Mouse (Mus musculus) intestine, embryonic 16.5 days (tissue): ENCODE measurements at regions not wholly inside any gene's neighbourhood (a gene's known extent, or its start where the extent isn't known, plus 50 kb on each side); places are given as distances from the start of the nearest gene placed in this dataset.

Source experiments
- ATAC-seq: fragments of 200-750 bp; cut with Nextera tagmentation; 2 replicates; pipeline ENCODE4 v1.8.0; 2017; ENCODE audit warnings: moderate TSS enrichment, moderate library complexity
- H3K27ac ChIP-seq: fragments of 300-500 bp; sonication (generic); 2 replicates; pipeline ENCODE4 v1.5.1; 2014; ENCODE audit warnings: mild to moderate bottlenecking, low read length
- H3K27me3 ChIP-seq: fragments of 300-500 bp; sonication (generic); replicated peaks from 2 replicates; pipeline ENCODE4 v1.6.1; 2014; ENCODE audit warnings: low read length, control low read depth, mixed read lengths; ENCODE audit not compliant: control insufficient read depth, insufficient read depth
- H3K36me3 ChIP-seq: fragments of 300-500 bp; sonication (generic); 2 replicates; pipeline ENCODE4 v1.6.1; 2014; ENCODE audit warnings: low read length, control low read depth; ENCODE audit not compliant: control insufficient read depth, insufficient read depth
- H3K4me1 ChIP-seq: fragments of 300-500 bp; sonication (generic); 2 replicates; pipeline ENCODE4 v1.6.1; 2014; ENCODE audit warnings: low read length, control low read depth, mixed read lengths; ENCODE audit not compliant: control insufficient read depth, insufficient read depth
- H3K4me2 ChIP-seq: fragments of 300-500 bp; sonication (generic); 2 replicates; pipeline ENCODE4 v1.6.1; 2014; ENCODE audit warnings: low read depth, low read length, control low read depth
- H3K4me3 ChIP-seq: fragments of 300-500 bp; sonication (generic); 2 replicates; pipeline ENCODE4 v1.5.1; 2014; ENCODE audit warnings: mild to moderate bottlenecking, low read length
- H3K9ac ChIP-seq: fragments of 300-500 bp; sonication (generic); 2 replicates; pipeline ENCODE4 v1.6.1; 2014; ENCODE audit warnings: low read depth, low read length
- H3K9me3 ChIP-seq: fragments of 300-500 bp; sonication (generic); 2 replicates; pipeline ENCODE4 v1.6.1; 2016; ENCODE audit warnings: low read length, control low read depth; ENCODE audit not compliant: control insufficient read depth
- WGBS: fragments of 180-500 bp; shearing (Covaris S2); extraction: QIAGEN DNeasy Blood & Tissue Kit; methylation state at CpG from one replicate; pipeline ENCODE4 v1.1.7; 2014; 5-methylcytosine and 5-hydroxymethylcytosine counted together

GRCm38 (mm10) chr14:105447088-105447487 is 188.7 kb downstream of the Ndfip2 start:
- H3K4me3 ChIP-seq: no peak overlapping the region
- no peaks in the 10 kb centered on the region for H3K27me3 ChIP-seq
- ATAC-seq: no peak
- H3K9me3 ChIP-seq: no peaks in the 10 kb centered on the region
- no peak overlapping the region for H3K4me2 ChIP-seq
- H3K9ac ChIP-seq: no peak overlapping the region
- H3K4me1 ChIP-seq: no peaks in the 10 kb centered on the region
- H3K27ac ChIP-seq: no peak overlapping the region
- H3K36me3 ChIP-seq: no peaks in the 10 kb centered on the region
- 85% methylated on average over 5 of the region's 5 CpGs for WGBS

GRCm38 (mm10) chr14:105435343-105435742 is 177.0 kb downstream of the Ndfip2 start:
- no peak overlapping the region for H3K9ac ChIP-seq
- no peak overlapping the region for H3K27ac ChIP-seq
- H3K27me3 ChIP-seq: no peaks in the 10 kb centered on the region
- whole genome bisulfite sequencing: 80% methylated on average over 6 of the region's 6 CpGs
- no peak overlapping the region for H3K4me3 ChIP-seq
- no peaks in the 10 kb centered on the region for H3K9me3 ChIP-seq
- no peaks in the 10 kb centered on the region for H3K4me1 ChIP-seq
- ATAC-seq: no peak
- H3K36me3 ChIP-seq: no peaks in the 10 kb centered on the region
- no peak overlapping the region for H3K4me2 ChIP-seq

DNA sequence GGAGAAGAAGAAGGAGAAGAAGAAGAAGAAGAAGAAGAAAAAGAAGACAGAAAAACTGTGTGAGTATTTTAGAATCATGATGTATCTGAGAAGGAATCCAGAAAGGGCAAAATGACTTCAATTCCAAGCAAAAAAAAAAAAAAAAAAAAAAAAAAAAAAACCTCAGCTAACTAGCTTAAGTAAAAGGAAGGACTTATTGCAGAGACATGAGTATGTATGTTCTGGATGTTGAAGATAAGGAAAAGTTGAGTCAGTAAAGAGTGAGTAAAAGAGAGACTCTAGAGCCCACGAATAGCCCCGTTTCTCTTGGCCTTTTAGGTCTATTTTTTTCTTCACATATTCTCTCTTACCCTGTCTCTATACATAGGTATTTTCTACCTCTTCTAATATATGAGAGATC is 175.1 kb downstream of the Ndfip2 start:
- Histone ChIP-seq H3K4me2 (no peak overlapping the region), H3K27ac (no peak overlapping the region), H3K9ac (no peak overlapping the region), H3K4me1 (no peaks in the 10 kb centered on the region), H3K27me3 (no peaks in the 10 kb centered on the region), H3K36me3 (no peaks in the 10 kb centered on the region), H3K4me3 (no peak overlapping the region), H3K9me3 (no peaks in the 10 kb centered on the region)
- WGBS: 78% methylated on average over 2 of the region's 2 CpGs
- ATAC-seq: no peak

DNA sequence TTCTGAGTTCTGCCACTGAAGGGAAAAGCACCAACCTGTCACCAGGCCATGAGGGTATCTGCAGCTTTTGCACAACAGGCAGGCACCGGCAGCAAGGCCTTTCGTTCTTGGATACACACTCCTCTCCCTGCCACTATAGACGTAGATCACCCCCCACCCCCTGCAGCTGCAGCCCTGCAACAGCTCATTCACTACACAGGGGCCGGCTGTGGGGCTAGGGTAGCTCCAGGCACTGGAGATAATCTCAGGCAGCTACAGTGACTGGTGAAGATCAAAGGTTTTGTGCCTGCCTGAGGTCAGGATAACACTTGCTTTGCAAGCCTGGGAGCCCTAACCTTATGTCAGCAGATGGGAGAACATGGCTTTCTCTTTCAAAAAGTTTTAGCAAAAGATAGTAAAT is 174.3 kb downstream of the Ndfip2 start:
- Histone ChIP-seq H3K27ac (no peak overlapping the region), H3K27me3 (no peaks in the 10 kb centered on the region), H3K9ac (peak overlapping the region; percentile 12; the same call in 1 of the 2 replicates), H3K4me1 (0 out of 2 replicates have a peak, but pooled peaks cover 5% of the 10 kb centered on the region), H3K4me2 (no peak overlapping the region), H3K36me3 (no peaks in the 10 kb centered on the region), H3K9me3 (no peaks in the 10 kb centered on the region), H3K4me3 (no peak overlapping the region)
- ATAC-seq: peak; percentile 89
- WGBS: 11% methylated on average over 4 of the region's 4 CpGs

DNA sequence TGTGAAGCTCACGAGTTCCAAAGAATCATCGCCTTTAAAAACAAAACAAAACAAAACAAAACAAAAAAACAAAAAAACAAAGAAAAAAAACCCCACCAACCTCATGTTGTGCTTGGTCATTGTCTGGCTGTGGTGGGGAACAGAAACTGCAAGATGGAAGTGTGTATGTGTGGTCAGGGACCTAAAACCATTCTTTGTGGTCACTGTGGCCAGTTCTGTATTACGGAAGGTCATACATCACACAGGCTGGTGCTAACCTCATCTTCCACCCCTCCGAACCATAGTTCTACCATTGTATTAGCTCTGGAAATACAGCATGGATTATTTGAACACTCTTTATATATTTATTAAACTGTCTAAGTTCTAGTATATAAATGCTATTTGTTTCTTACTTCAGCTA is 173.2 kb downstream of the Ndfip2 start:
- Histone ChIP-seq H3K4me1 (0 out of 2 replicates have a peak, but pooled peaks cover 6% of the 10 kb centered on the region), H3K9me3 (no peaks in the 10 kb centered on the region), H3K9ac (no peak overlapping the region), H3K27me3 (no peaks in the 10 kb centered on the region), H3K4me2 (no peak overlapping the region), H3K4me3 (no peak overlapping the region), H3K36me3 (no peaks in the 10 kb centered on the region), H3K27ac (no peak overlapping the region)
- ATAC-seq: no peak
- WGBS: 94% methylated on average over 4 of the region's 4 CpGs

DNA sequence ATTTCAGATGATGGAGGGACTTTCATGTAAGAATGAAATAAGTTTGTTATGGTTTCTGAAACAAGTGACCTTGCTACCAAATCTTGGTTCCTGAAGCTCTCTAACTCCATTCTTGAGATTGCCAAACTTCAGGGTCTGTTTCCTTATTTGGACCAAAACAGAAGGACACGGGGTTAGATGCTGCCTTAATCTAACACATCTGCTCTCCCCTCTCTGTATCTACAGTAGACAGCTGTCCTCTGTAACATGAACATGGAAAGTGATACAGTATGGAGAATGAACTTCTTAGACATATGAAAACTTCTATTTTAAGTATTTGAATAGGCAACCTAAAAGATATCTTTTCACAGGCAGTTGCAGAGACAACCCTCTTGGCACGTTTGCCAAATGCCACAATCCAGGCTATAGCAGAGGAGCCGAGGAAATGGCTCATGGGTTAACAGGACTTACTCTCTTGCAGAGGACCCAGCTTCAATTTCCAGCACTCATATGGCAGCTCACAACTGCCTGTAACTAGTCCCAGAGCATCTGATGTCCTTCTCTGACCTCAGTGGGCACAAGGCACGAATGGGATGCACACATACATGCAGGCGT is 171.4 kb downstream of the Ndfip2 start:
- no peak overlapping the region for H3K27ac ChIP-seq
- H3K4me1 ChIP-seq: 0 out of 2 replicates have a peak, but pooled peaks cover 6% of the 10 kb centered on the region
- H3K27me3 ChIP-seq: no peaks in the 10 kb centered on the region
- no peaks in the 10 kb centered on the region for H3K9me3 ChIP-seq
- WGBS: 77% methylated on average over 5 of the region's 5 CpGs
- H3K4me3 ChIP-seq: no peak overlapping the region
- no peak overlapping the region for H3K4me2 ChIP-seq
- H3K36me3 ChIP-seq: no peaks in the 10 kb centered on the region
- ATAC-seq: no peak
- no peak overlapping the region for H3K9ac ChIP-seq

GRCm38 (mm10) chr14:105427474-105427901 is 169.1 kb downstream of the Ndfip2 start:
- WGBS: 26% methylated on average over 17 of the region's 17 CpGs
- no peaks in the 10 kb centered on the region for H3K9me3 ChIP-seq
- H3K27ac ChIP-seq: peak overlapping the region; percentile 73; the same call in 1 of the 2 replicates
- ATAC-seq: peak; percentile 98
- 0 out of 2 replicates have a peak, but pooled peaks cover 6% of the 10 kb centered on the region for H3K4me1 ChIP-seq
- H3K4me2 ChIP-seq: peak overlapping the region; percentile 46
- H3K9ac ChIP-seq: peak overlapping the region; percentile 39; the same call in 1 of the 2 replicates
- peak overlapping the region; percentile 31 for H3K4me3 ChIP-seq
- H3K36me3 ChIP-seq: no peaks in the 10 kb centered on the region
- H3K27me3 ChIP-seq: no peaks in the 10 kb centered on the region

DNA sequence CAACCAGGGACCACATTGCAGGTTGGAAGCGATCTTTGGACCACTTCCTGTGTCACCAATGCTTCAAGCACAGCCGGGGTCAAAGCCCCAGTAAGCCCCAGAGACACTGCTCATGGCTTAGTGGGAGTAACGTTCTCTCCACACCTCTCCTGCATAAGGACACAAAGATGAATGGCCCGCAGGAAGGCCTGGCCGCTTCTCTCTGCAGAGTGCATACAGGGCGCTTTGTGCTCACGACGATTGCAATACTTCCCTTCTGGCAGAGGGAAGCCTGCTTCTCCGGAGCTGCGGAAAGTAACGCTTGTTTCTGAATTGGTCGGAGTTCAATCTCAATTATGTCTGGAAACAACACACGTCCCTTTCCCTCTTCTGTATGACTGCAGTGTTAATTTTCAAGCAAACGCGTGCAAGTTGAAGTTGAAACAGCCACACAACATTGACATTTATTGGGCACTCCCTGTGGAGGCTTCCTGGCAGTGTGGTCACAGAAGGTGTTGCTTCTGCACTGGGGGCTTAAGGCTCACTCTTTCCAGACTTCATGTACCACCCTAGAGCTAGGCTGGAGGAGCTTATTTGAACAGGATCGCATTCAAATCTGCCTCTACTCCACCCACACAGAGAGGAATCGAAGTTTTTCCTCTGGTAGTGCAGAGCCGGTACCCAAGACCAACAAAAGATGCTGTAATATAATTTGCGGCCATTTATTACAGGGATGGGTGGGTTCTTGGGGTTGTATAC is 168.4 kb downstream of the Ndfip2 start:
- Histone ChIP-seq H3K36me3 (no peaks in the 10 kb centered on the region), H3K27ac (no peak overlapping the region), H3K4me1 (0 out of 2 replicates have a peak, but pooled peaks cover 6% of the 10 kb centered on the region), H3K4me3 (0 out of 2 replicates have a peak overlapping the region, but pooled peaks have one; percentile 31), H3K4me2 (peak overlapping the region; percentile 46), H3K27me3 (no peaks in the 10 kb centered on the region), H3K9me3 (no peaks in the 10 kb centered on the region), H3K9ac (no peak overlapping the region)
- peak; percentile 47 for ATAC-seq
- 54% methylated on average over 19 of the region's 19 CpGs for WGBS

DNA sequence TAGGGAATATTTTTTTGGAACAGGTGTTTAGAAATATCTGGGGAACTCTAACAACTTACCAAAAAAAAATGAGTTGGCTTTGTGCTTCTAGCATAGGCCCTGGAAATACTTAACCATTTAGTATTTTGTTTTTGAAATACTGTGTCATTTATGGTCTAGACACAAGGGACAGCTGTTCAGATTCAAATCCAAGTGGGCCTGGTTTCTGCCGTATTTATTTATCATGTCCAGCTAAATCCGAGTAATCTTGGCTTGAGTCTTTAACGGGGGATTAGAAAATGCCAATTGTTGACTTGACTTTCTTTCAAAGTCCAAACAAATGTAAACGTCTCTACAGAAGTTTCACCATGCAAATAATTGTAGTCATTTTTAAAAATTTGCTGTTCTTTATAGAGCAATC is 159.6 kb downstream of the Ndfip2 start:
- H3K4me2 ChIP-seq: no peak overlapping the region
- no peak overlapping the region for H3K4me3 ChIP-seq
- no peaks in the 10 kb centered on the region for H3K4me1 ChIP-seq
- H3K27me3 ChIP-seq: no peaks in the 10 kb centered on the region
- no peaks in the 10 kb centered on the region for H3K9me3 ChIP-seq
- no peaks in the 10 kb centered on the region for H3K36me3 ChIP-seq
- 40% methylated on average over 4 of the region's 4 CpGs for WGBS
- no peak overlapping the region for H3K9ac ChIP-seq
- no peak for ATAC-seq
- H3K27ac ChIP-seq: no peak overlapping the region
